Mouse (Mus musculus): Measurements from ENCODE around the gene Uqcc1.
A peak's percentile ranks its signal among the peaks of the same experiment; 100 is the strongest.

The Uqcc1 gene

DNA sequence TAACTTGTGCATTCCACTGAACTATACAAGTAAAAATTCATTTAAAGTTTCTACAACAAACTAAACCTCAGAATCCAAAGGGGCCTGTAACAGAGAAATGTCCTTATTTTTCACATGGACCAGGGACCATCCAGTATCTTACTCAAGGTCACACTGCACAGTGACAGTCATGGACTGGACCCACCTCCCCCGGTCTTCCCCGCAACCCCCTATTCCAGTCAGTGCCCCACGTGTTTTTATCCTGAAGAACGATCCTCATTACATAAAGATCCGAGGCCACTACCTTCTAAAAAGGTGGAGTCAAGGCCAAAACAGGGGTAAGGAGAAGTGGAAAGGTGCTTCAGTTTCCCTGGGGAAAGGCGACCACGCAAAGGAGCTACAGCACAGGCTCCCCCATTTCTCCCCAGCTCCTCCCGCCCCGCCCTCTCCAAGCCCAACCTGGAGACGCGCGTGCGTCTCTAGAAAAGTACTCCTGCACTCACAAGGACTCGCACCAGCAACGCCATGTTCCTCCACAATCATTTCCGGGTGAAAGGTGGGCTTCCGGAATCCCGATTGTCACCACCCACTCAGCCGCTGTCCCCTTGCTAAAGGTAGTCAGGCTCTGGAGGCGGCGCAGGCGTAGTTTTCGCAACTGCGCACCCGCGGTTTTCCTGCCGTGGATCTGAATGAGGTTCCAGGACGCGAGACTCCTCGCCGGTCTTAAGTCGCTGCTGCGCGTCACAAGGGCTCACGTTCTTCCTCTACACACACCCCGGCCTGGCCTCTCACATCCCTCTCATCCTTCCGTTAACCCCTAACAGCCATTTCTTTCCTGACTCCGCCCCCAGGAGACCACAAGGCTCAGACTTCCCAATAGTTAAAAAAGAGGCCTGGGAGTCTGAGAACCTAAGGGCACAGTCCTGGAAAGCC, at the start of gene Uqcc1:
Gene Uqcc1, minus strand, starts transcription at position 780 of the 912 bp plus-strand sequence.
- peak; percentile 94 for DNase-seq

- no peak for DNase-seq
These were observed 49.4 kb upstream of the Uqcc1 start for GRCm38 (mm10) chr2:155979328-155979991.

DNA sequence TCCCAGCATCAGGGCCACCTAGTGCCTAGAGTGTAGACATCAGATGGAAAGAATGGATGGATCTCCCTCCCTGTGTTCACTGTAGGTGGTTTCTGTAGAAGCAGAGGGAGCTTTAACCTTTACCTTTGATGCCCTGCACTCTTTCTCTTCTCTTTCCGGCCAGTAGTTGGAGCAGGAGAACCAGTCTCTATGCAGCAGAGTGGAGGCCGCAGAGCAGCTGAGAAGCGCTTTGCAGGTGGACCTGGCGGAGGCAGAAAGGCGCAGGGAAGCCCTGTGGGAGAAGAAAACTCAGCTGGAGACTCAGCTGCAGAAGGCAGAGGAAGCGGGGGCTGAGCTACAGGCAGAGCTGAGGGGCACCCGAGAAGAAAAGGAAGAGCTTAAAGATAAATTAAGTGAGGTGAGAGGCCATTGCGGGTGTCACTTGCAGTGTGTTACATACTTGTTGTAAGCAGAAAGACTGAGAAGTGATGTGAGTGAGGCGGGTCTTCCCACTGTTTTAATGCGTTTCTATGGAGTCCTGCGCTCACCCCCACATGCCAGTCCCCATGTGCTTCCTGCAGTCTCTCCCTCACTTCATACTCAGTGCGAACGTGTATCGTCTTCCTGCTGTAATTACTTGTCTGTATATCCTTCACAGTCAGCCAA, 44.1 kb upstream of the Uqcc1 start:
- no peak for DNase-seq

DNA sequence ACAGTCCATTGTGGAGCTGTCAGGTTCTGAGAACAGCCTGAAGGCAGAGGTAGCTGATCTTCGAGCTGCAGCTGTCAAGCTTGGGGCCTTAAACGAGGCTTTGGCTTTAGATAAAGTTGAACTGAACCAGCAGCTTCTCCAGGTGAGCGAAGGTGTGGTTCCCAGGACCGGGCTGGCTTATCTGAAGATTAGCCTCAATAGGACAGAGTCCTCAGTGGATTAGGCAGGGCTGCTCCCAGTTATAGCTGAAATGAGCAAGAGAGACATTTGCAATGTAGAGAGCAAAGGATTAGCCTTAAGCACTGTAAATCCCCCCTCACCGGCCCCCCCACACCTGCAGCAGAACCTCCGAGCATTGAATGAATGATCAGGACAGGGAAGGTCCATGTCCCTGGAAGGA, 43.2 kb upstream of the Uqcc1 start:
- DNase-seq: no peak

DNA sequence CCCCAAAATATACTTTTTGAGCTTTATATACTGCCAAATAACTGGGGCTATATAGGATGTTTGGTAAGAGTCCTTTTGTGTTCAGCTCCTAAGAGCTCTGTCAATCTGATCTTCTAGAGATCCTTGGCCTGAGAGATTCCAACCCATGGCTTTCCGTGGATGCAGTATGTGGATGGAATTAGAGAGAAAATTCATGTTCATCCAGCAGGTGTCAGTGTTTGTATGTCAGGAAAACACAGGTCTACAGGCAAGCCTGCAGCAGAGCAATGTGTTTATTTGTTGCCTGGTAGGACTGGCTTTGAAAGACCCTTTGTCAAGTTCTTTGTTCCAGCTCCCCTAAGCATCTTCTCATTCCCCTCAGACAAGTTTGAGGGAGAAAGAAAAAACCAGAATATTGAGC, 32.9 kb upstream of the Uqcc1 start:
- DNase-seq: no peak

DNA sequence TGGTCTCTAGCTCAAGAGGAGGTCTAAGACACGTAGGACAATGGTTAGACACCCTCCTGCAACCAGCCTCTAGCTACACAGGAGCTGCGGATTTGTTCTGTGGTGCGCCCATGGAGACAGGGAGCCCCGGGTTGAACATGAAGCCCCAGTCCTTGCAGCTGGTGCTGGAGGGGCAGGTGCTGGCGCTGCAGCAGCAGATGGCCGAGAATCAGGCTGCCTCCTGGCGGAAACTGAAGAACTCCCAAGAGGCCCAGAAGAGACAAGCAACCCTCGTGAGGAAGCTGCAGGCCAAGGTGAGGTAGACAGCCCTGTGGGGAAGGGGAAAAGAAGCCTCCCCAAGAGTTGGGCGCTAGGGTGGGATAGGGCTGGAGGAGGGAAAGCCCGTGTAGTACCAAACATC, 31.8 kb upstream of the Uqcc1 start:
- no peak for DNase-seq

- DNase-seq: no peak
These were observed 29.9 kb upstream of the Uqcc1 start for GRCm38 (mm10) chr2:155959981-155960380.

DNA sequence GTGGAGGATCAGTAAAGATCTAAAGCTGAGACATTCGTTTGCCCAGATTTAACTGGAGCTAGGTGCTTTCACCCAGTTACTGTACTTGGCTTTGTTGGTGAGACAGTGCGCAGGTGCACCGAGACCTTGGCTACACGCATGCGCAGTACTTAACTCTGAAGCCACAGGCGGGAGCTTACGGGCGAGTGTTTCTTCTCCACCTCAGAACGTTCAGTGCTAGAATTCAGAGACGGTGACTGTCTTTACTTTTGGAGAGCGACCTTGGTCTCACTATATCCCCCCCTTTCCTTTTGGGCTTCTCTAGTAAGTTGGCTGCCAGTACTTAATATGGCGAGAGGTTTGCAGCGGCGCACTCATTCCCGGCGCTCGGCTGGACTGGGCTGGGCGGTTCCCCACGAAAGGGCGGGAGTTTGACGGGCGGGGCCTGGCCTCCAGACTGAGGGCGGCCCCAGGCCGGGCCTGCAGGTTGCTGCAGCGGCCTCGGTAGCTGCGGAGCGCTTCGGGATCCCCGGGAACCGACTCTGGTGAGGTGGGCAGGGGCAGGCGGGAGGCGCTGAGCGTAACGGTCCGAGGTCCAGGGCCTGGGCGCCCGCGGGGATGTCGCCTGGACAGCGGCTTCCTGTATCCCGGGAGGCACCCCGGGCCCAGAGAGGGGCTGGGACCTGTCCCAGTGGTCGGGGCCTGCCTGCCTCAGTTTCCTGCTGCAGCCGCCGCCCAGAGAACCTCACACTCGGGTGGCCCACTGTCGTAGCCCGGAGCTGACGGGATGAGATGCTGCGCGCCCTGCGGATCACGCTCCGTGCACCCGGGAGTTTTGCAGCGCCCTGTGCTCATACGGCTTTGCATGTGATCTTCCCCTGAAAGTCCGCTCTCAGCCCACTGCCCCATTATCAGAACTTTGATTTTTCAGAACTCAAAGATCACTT, 26.3 kb upstream of the Uqcc1 start, which contains the start of gene Cep250:
Gene Cep250, plus strand, starts transcription at position 325 of the 926 bp plus-strand sequence.
- DNase-seq: peak; percentile 92

DNA sequence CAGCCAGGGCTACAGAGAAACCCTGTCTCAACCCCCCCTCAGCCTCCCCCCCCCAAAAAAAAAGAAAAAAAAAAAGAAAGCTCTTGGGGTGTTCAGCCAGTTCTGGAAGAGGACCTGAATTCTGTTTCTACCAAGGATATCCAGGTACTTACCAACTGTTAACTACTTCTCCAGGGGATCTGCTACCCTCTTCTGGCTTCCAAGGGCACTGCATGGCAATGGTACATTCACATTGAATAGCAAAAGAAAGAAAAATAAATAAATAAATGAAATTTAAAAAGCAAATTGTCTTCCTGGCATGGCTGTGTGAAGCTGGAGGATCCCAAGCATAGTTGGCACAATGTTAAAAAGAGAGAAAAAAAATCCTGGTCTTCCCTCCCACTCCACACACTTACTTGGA, 21.9 kb upstream of the Uqcc1 start:
- DNase-seq: peak; percentile 75

- DNase-seq: no peak
These were observed 19.3 kb upstream of the Uqcc1 start for GRCm38 (mm10) chr2:155949362-155949761.

DNA sequence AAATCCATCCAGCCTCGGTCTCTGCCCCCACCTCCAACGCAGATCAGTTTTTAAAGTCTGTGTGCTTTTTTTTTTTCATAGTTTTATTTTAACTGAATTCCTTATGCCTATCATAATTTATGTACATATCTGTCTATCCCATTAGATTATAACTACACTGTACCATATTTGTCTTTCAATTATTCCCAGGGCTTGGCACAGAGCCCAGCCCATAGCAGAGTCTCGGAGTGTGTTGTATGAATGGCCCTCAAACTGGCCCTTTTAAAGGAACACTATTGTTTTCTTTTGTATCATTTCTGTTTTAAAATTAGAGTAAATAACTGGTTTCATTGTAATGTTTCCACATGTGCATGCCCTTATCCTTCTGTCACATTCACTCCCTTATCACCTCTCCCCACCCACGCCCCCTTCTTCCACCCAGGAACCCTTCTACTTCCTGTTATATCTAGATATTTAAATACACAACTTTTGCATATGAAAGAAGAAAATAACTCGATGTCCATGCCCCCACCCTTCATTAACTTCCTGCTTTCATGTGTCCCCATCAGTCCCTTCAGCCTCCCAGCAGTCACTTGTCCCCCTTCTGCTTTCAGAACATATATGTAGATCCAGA, 17.4 kb upstream of the Uqcc1 start:
- DNase-seq: no peak

- DNase-seq: no peak
These were observed 16.4 kb upstream of the Uqcc1 start for GRCm38 (mm10) chr2:155946499-155946898.

- DNase-seq: peak; percentile 41
These were observed 16.0 kb upstream of the Uqcc1 start for GRCm38 (mm10) chr2:155946069-155946468.

DNA sequence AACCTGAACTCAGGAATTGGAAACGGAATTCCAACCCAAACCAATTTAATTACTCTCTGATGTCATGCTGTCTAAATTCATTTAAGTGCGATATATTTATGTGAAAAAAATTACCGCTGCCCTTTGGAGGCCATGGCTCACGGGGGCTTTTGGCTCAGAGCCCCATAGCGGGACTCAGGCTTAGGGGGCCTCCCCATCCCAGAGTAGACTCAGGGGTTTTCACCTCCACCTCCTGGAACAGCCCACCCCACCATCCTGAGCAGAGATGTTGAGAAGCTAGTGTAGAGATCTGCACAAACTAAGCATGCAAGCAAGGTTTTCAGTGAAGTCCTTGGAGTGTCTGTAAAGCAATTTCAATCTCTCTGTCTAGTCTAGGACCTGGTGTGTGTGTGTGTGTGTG, 15.5 kb upstream of the Uqcc1 start:
- no peak for DNase-seq

DNA sequence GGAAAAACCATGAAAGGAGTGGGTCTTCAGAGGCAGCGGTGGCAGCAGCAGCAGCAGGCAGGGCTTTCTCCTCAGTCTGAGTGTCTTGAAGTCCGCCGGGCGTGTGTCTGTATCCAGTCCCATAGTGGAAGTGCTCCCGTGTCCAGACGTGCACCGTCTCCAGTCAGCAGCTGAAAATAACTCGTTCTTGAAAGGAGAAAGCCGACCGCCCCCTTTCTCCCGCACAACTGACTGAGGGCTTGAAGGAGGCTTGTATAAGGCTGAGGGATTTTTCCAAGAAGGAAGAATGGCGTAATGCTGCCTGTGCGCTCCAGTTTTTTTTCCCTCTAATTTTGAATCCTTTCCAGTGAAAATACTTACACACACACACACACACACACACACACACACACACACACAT, 15.0 kb upstream of the Uqcc1 start, which contains the start of gene Gdf5:
Gene Gdf5, minus strand, starts transcription at position 244 of the 400 bp plus-strand sequence.
- no peak for DNase-seq

- DNase-seq: no peak
These were observed 14.6 kb upstream of the Uqcc1 start for GRCm38 (mm10) chr2:155944685-155945084.

DNA sequence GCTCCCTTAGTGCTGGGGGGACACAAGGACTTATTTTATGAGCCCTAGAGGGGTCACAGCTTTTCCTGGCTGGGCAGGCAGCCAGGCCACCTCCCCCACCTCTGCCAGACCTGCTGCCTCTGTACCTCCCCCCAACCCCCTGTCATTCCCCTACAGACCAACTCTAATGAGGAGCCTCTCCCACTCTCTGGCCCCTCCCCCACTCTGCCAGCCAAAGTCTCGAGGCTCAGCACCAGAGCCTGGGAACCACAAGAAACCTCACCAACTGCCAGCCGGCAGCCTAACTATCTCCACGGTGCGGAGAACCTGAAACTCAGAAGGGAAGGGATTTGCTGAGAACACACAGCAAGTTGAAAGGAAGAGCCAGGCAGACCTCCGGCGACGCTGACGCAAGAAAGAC, 13.4 kb upstream of the Uqcc1 start:
- DNase-seq: no peak

- DNase-seq: no peak
These were observed 11.8 kb upstream of the Uqcc1 start for GRCm38 (mm10) chr2:155941697-155942442.

DNA sequence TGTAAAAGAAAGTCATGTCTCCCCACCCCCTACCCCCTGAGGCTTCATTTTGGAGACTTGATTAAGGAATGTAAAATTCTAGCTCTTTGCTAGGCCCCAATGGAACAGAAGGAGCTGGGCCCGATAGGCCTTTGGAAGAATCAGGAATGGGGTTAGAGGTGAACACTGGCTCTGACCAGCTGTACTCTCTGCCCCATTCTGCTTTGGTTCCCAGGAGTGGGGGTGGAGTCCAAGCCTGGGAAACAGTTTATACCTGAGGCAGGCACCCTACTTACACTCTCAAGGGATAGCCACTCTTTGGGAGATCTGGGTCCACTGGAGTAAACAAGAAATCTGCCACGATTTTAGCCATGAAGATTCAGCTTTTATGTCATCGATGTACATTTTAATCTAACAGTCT, 10.6 kb upstream of the Uqcc1 start, which contains the start of gene Gm15557:
Gene Gm15557, plus strand, starts transcription at position 48 of the 400 bp plus-strand sequence.
- DNase-seq: no peak

GRCm38 (mm10) chr2:155939897-155940529, 9.9 kb upstream of the Uqcc1 start:
- DNase-seq: no peak
